Mouse (Mus musculus) cerebellum, postnatal 36 days (tissue): ENCODE data around the gene Gm17409.

Experiments
- DNase-seq, 2 experiments: peaks; one replicate each; pipeline ENCODE4 v3.0.0; 2021 to 2022; ENCODE audit warnings: mixed read lengths in 2 of 2

Gm17409 gene

DNA sequence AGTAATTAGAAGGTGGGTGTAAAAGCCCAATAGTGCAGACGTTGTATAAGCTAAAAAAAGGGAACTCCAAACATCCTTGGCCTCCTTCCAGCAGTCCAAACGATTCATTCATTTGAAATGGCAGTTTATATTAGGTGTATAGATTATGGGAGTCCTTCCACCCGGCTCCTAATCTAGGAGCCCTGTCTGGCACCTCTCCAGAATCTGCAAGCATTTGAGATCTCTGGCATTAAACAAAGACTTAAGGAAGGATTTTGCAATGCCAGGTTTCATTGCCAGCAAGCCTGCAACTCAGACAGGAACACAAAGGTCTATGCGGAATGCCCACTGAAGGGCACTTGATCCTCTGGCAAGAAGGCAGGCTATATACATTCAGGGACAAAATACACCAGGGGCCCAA, 15.2 kb downstream of the Gm17409 start:
- DNase-seq = no peak

DNA sequence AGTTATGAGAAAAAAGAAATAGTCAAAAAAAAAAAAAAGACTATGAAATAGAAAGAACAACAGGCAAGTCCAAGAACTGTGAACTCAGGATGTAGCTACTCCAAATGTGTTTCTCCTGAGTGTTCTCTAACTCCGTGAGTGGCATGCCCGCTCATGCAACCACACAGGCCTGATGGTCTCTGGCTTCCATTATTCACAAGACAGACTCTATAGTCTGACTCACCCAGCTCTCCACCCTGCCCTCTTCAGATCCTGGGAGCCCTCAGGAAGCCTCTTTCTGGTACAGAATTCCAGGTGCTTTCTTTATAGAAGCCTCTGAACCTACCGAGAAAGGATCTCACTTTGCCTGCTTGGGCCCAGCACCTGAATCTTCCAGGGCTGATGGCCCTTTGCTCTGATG, 15.8 kb downstream of the Gm17409 start:
- DNase-seq = no peak

DNA sequence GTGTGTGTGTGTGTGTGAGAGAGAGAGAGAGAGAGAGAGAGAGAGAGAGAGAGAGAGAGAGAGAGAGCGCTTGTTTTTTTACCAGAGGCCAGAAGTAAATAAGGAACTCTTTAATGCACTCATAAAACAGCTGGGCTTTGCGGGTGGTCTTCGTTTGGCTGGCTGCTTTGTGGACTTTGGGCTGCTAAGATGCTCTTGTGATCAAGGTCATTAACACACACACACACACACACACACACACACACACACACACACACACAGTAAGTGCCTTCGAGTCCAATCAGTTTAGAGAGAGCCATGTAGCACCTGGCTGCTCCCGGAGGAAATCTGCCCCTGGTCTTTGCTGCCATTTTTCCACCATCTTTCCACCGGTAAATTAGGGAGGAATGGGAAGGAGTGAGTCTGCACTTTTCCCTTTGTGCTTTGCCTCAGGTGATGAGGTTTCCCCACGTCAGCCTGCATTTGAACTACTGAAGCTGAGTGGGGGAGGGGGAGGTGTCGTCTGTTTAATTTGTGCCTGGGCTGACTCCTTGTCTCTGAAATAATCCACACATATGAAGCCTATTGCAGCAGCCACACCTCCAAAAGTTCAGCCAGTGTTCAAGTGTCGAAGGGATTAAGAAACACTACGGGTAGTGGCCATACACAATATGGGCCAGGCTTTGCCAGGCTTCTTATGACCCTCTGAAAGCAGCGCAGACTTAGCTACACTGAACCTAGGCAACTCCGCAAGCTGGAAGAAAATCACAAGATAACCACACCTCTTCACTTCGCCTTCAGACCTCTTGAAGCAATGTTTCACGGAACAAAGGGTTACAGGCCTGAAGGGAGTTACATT, 16.7 kb downstream of the Gm17409 start:
- DNase-seq = no peak

DNA sequence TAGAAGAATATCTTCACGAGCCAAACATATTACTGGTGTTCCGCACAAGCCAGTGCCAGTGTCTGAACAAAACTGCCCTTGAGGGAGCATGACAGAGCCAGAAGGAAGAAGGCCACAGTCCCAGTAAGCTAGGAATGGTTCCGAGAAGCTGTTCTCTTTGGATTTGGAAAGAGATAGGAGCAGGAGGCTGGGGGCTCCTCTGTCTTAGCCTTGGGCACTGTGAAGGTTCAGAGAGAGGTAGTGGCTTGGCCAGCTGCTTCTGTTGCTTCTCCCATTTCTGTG, 17.3 kb downstream of the Gm17409 start:
- no peak for DNase-seq

DNA sequence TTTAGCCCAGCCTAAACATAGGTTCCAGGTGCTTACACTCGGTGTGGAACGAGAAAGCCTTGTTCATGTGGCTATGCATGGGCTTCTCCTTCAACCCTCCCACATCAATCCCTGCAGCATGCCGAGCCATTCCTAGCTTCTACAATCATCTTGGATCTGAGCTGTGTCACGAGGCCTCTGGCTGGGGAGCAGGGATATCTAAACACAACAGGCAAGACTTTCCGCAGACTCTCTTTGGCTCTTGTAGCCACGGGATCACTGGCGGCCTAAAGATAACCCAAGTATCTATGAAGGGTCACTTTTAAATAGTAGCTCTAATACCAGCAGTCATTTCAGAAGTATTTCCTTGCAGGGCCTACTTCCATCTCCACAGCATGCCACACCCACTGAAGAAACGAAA, 18.5 kb downstream of the Gm17409 start:
- no peak for DNase-seq

DNA sequence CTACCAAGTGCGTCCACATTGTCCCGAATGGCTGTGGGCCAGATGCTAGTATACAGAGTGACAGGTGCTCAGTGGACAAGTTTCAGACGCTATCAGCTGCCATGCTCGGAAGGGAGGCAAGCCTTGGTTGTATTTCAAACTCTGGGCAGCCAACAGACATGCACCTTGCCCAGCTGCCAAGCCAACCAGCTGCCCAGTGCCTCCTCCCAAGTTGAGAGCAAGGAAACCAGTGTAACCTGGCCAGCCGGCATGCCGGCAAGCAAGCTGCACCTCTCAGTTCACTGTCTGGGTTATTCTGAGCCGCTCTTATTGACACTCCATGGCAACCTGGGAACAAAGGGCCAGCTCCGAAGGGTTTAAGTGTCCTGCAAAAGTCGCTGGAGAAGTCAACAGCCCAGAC, 19.4 kb downstream of the Gm17409 start:
- peak in 1 of 2 experiments; percentile 27 for DNase-seq

DNA sequence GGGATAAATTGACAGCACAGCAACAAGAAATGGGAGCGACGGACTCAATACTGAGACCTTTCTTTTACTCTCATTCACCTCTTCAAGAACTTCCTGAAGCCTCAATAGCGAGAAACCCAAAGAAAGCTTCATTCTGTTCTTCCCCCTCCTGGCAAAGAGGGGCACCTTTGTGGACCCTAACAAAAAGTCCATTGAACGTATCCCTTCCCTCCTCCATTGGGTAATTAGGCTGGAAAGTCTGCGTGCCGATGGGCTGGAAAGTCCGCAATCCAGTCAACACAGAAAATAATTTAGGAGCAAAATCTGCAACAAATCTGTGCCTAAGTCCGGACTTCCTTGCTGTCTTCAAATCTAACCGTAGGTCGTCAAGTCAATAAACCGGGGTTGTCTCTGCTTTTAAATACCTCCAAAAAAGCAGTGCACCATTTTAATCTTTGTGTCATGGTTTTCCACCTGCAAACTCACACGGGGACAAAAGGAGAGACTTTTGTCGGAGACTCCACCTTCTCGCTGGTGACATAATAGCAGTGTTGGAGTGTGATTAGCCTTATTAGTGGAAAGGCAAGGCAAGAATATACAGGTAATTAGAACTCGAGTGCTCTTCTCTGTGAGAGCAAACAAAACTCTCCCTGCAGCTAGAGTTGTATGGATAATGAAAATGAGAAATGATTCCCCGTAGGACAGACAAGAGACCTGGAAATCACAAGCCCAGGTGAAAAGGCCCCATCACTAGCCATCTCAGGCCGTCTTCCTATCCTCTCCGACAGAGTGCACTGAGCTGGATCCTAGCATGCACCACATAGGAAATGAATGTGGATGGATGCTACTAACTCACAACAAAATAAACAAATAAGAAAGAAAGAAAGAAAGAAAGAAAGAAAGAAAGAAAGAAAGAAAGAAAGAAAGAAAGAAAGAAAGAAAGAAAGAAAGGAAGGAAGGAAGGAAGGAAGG, 24.0 kb downstream of the Gm17409 start:
- DNase-seq = no peak

DNA sequence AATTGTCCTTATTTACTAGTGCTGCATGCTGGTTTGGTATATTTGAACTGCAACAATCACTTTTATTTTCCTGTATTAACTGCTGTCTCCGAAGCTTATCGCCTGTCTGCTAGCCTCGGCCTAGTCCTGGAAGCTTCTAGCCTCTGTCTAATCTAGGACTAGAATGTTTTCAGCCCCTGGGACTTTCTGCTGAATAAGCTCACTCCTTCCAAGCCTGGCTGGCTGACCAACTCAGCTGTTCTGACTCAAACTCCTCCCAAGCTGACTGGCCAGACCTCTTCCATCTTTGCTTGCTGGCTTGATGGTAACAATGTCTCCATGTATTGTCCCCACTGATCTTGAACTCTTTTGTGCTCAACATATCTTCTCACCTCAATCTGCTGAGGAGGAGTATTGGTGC, 25.4 kb downstream of the Gm17409 start:
- DNase-seq = no peak

DNA sequence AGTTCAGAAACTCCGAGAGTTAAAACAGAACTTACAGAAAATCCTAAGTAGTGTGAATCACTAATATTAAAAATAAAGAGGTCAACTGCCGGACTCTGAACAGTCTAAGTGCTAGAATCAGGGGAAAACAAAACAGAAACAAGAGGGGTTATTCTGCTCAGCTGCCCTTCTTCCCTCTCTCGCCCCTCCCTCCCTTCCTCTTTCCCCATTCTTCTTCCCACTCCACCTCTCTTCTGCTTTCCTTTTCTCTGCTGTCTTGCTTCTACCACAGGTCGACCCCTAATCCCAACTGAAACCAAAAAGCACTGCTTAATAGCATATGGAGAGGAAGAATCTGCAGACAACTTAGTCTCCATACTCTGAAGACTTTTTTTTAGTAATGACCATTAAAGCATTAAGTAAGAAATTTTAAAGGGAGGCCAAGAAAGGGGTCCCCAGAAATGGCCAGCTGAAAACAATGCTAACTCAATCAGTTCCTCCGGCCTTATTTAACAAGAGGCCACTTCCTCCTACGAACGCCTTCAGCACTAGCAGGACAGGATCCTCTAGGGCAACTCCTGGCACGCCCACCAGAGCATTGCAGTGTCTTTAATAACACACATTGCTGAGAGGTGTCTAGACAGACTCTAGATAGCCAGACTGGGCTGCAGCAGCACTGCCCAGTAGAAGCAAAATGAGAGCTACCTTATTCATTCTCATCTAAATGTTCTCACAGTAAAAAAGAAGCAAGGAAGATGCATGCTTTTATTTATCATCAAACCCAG, 26.9 kb downstream of the Gm17409 start:
- DNase-seq = no peak

DNA sequence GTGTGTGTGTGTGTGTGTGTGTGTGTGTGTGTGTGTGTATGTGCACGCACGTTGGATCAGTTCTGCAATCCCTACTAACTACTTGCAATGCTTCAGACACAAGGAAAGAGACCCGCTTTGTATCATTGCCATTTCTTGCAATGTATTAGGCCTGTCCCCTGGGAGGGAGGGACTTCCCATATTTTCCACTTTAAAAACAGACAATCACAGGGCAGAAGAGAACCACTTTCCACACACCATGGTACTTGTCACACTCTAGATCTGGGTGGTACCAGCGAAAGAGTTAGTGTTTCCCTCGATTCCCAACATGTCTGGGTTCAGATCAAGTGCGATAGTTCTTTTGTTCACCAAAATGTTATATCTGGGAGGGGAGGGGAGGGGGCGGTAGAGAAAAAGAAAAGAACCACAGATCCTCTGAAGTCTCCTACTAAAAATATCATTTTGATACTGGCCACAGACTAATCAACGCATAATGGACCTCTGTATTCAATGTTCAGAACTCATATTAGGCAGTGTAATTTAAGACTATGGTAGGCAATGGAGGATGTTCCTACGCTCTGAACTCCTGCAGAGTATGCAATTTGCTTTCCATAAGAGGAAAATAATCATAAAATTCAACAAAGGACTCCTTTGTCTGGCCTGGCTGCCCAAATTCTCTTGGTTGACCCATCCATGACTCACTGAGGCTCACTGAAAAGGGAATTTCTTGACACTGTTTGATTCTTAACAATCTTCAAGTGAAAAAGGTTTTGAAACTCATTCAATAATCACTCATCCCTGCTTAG, 35.6 kb downstream of the Gm17409 start:
- no peak for DNase-seq

DNA sequence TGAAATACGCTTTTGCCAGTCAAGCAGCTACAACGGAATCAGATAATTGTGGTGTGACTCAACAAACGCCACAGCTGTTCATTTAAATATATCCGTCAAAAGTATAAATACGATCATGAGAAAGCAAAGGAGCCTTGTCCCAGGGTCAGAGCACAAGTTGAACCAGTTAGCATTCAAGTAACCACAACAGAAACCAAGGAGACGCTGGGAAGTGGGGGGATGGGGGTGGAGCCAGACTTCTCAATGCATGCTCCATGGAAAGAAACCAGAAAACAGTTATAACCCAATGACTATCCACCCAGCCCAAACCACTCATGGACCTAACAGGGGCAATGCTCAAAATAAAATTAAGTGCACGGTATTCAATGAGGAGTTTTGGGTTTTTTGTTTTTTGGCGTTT, 40.3 kb downstream of the Gm17409 start:
- no peak for DNase-seq

DNA sequence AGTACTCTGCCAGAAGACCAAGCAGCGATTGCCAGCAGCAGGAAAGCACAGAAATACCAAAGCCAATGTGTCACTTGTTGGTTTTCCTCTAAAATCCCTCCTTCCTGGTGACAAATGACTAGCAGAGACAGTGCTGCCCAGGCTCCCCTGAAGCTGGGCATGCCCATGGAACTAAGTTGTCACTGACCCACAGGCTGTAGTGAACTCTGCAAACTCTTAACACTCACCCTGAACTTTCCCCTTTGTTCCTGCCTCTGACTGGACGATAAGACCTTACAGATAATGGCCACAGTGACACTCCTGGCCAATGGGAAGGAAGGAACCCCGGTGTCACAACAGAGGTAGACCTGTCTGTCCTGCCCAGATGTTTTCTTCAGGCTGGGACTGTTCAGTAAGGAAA, 43.3 kb downstream of the Gm17409 start:
- no peak for DNase-seq

DNA sequence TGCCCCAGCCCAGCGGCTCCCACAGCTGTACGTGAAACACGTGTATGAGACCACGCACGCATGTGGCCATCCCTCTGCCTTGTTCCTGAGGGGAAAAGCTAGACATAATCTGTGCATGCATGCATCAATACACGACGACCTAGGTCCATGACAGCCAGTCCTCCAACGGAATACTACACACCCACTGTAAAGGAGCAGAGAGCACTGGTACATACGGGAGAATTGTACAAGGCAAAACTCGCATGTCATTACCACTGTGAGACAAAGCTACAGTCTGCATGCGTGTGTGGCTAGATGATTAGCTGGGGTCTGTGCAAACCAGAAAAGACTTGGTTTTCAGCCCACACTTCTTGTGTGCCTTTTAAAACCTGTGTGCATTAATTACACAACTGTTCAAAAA, 44.6 kb downstream of the Gm17409 start:
- no peak for DNase-seq

DNA sequence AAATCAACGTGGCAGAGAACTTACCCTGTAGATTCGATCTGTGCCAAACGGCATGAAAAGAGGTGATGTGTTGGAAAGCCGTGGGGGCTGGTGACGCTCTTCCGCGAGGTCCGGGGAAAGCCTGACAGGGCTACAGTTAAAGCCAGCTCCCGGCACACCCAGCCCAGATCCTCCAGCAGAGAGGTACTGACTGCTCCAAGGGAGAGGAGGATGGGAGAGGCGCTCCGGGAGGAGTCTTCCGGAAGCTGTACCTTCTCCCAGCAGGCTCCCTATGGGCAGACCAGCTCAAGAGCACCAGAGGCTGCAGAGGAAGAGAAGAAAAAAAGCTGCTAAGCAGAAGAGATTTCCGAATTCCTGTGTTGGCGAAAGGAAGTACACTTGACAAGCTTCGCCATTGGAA, 46.1 kb downstream of the Gm17409 start:
- DNase-seq = no peak

DNA sequence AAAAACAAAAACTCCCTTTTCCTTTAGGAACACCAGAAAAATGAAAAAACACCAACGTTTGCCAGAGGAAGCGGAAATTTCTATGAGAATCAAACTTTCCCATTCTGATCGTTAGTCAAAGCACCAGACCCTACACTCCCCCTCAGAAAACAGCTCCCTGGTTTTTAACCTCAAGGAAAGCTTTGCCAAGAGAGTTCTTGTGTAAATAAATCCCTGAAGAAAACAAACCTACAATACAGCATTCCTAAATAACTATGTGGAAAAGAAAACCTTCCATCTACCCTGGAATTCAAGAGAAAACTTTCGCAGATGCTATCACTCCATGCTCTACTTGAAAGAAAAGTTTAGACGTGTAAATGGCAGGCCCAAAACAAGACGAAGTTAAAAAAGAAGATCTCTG, 47.0 kb downstream of the Gm17409 start:
- DNase-seq = no peak

DNA sequence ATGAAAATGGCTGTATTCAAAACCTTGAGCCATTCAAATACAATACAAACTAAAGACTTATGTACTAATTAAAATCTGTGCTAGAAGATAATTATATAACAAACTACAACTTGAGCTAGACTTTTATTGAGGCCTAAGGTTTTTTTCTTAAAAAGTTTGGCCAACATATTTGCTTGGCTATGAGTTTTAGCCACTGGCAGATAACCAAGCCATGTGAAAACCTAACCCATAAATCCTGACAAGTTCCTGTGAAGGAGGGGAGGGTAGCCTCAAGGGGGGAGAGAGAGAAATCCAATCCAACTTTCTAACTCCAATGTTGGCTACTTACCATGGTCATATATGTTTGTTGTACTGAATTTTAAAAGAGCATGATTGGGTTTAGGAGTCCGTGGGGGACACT, 48.6 kb downstream of the Gm17409 start:
- DNase-seq = no peak
